Mouse (Mus musculus): ENCODE results near the gene Nol3.
"Not testable (repeated sequence)": the region's sequence is repeated elsewhere in the genome, so short reads cannot be mapped to it uniquely, and the experiment has no call there.

- TF ChIP-seq POLR2A (IDR thresholded peaks at IDR 0.05; ENCODE audit: borderline replicate concordance, insufficient read depth, low read length); CTCF (IDR thresholded peaks at IDR 0.05; ENCODE audit: borderline replicate concordance, insufficient read depth, low read depth, low read length): not testable (repeated sequence)
Observed at GRCm38 (mm10) chr8:105291802-105292201, 15.9 kb downstream of the Nol3 start.

Data from cerebellum, adult 2 months (tissue).